Mouse (Mus musculus): ENCODE measurements around the gene Arid1b. TPM values are rescaled to one million over a fixed set of nuclear protein-coding genes. Genes with fewer than 3 reads are reported as not detected.

Gene Arid1b
- polyA plus RNA-seq, 1 experiment, result 9.1 TPM

- TF ChIP-seq USF1 (IDR thresholded peaks at IDR 0.05; ENCODE audit: low read depth), result no peak
- TF ChIP-seq MYOD1 (IDR thresholded peaks at IDR 0.05; ENCODE audit: control insufficient read depth, insufficient read length, low read depth), result no peak
- no peak for TF ChIP-seq CTCF (IDR thresholded peaks at IDR 0.05; ENCODE audit: control insufficient read depth, insufficient read depth, insufficient read length)
- TF ChIP-seq CEBPB (IDR thresholded peaks at IDR 0.05; ENCODE audit: low read depth), result no peak
- no peak for TF ChIP-seq MYOG (IDR thresholded peaks at IDR 0.05; ENCODE audit: control insufficient read depth, extremely low read depth, insufficient read length)
- no peak for TF ChIP-seq FOSL1 (IDR thresholded peaks at IDR 0.05; ENCODE audit: insufficient read depth, low read length, poor library complexity, severe bottlenecking)
- TF ChIP-seq MAX (IDR thresholded peaks at IDR 0.05), result no peak
- Histone ChIP-seq H3K79me3 (ENCODE audit: low read depth) (no peaks in the 10 kb centered on the region), H3K4me3 (ENCODE audit: insufficient read depth, poor library complexity, severe bottlenecking) (no peak overlapping the region), H3K27me3 (ENCODE audit: control insufficient read depth, insufficient read depth, insufficient read length) (peaks cover 3% of the 10 kb centered on the region), H3K36me3 (ENCODE audit: control insufficient read depth, insufficient read depth) (no peaks in the 10 kb centered on the region), H3ac (ENCODE audit: control insufficient read depth, insufficient read length, low read depth) (no peak overlapping the region), H3K79me2 (ENCODE audit: control insufficient read depth, insufficient read depth) (no peaks in the 10 kb centered on the region)
Observed at GRCm38 (mm10) chr17:4968878-4969277, 25.3 kb upstream of the Arid1b start.

DNA sequence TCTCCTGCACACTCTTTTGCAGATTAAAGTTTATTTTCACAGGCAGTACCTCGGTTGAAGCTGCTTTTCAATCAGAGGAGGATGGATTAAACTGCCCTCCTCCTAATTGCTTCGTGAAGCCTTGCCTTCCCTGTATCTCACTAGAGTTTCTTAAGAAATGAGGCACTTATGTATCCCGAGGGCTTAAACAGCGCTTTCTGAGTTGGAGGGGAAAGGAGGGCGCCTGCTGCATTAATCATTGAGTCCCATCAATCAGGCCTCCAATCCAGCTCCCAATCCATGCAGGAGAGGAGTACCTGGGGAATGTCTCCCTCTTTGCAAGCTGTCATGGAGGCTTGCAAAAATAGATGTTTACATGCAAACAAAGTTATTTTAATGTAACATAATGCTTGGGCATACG lies 21.9 kb upstream of the Arid1b start:
- H3K79me2 ChIP-seq (ENCODE audit: control insufficient read depth, insufficient read depth), result no peaks in the 10 kb centered on the region
- no peak overlapping the region for H3ac ChIP-seq (ENCODE audit: control insufficient read depth, insufficient read length, low read depth)
- no peak overlapping the region for H3K4me3 ChIP-seq (ENCODE audit: insufficient read depth, poor library complexity, severe bottlenecking)
- H3K36me3 ChIP-seq (ENCODE audit: control insufficient read depth, insufficient read depth), result no peaks in the 10 kb centered on the region
- H3K27me3 ChIP-seq (ENCODE audit: control insufficient read depth, insufficient read depth, insufficient read length), result peaks cover 3% of the 10 kb centered on the region
- no peaks in the 10 kb centered on the region for H3K79me3 ChIP-seq (ENCODE audit: low read depth)
- TF ChIP-seq FOSL1 (IDR thresholded peaks at IDR 0.05; ENCODE audit: insufficient read depth, low read length, poor library complexity, severe bottlenecking) (no peak), CEBPB (IDR thresholded peaks at IDR 0.05; ENCODE audit: low read depth) (no peak), MAX (IDR thresholded peaks at IDR 0.05) (no peak), USF1 (IDR thresholded peaks at IDR 0.05; ENCODE audit: low read depth) (no peak), CTCF (IDR thresholded peaks at IDR 0.05; ENCODE audit: control insufficient read depth, insufficient read depth, insufficient read length) (no peak), MYOD1 (IDR thresholded peaks at IDR 0.05; ENCODE audit: control insufficient read depth, insufficient read length, low read depth) (no peak), MYOG (IDR thresholded peaks at IDR 0.05; ENCODE audit: control insufficient read depth, extremely low read depth, insufficient read length) (no peak)

DNA sequence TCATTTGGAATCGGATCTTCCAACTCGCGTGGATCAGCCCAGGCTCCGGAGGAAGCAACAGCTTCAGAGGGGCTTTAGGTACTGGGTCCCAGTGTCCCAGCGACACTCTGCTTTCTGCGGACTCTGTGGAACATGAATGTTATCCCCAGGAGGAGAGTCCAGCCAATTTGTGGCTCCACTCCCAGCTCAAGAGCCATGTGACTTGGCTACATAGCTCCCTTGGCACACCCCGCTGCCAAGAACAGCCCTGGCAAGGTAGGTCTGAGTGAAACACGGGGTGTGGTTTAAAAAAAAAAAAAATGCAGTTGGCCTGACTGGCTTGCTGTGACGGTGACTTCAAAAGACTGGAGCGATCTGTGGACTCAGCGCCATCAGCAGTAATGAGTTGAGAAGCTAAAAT lies 19.4 kb upstream of the Arid1b start:
- H3ac ChIP-seq (ENCODE audit: control insufficient read depth, insufficient read length, low read depth), result no peak overlapping the region
- no peak for TF ChIP-seq USF1 (IDR thresholded peaks at IDR 0.05; ENCODE audit: low read depth)
- no peak for TF ChIP-seq FOSL1 (IDR thresholded peaks at IDR 0.05; ENCODE audit: insufficient read depth, low read length, poor library complexity, severe bottlenecking)
- TF ChIP-seq CTCF (IDR thresholded peaks at IDR 0.05; ENCODE audit: control insufficient read depth, insufficient read depth, insufficient read length), result no peak
- no peak overlapping the region for H3K4me3 ChIP-seq (ENCODE audit: insufficient read depth, poor library complexity, severe bottlenecking)
- no peaks in the 10 kb centered on the region for H3K79me2 ChIP-seq (ENCODE audit: control insufficient read depth, insufficient read depth)
- no peaks in the 10 kb centered on the region for H3K79me3 ChIP-seq (ENCODE audit: low read depth)
- H3K27me3 ChIP-seq (ENCODE audit: control insufficient read depth, insufficient read depth, insufficient read length), result peaks cover 3% of the 10 kb centered on the region
- no peaks in the 10 kb centered on the region for H3K36me3 ChIP-seq (ENCODE audit: control insufficient read depth, insufficient read depth)

DNA sequence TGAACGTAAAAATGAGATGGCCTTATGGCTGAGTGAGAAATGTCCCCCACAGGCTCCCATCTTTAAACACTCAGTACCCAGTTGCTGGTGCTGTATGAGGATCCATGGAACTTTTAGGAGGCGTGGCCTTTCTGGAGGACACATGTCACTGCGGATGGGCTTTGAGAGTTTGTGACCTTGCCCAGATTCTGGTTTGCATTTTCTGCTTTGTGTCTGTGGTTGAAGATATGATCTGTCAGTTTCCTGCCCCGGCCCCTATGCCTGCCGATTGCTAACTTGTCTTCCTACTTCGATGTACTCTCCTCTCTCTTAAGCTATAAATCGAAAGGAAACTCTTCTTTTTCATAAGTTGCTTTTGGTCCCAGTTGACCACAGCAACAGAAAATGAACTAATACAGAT lies 14.0 kb upstream of the Arid1b start:
- H3K79me3 ChIP-seq (ENCODE audit: low read depth), result no peaks in the 10 kb centered on the region
- no peaks in the 10 kb centered on the region for H3K79me2 ChIP-seq (ENCODE audit: control insufficient read depth, insufficient read depth)
- no peak overlapping the region for H3K4me3 ChIP-seq (ENCODE audit: insufficient read depth, poor library complexity, severe bottlenecking)
- peaks cover 3% of the 10 kb centered on the region for H3K27me3 ChIP-seq (ENCODE audit: control insufficient read depth, insufficient read depth, insufficient read length)
- TF ChIP-seq USF1 (IDR thresholded peaks at IDR 0.05; ENCODE audit: low read depth) (no peak), MYOD1 (IDR thresholded peaks at IDR 0.05; ENCODE audit: control insufficient read depth, insufficient read length, low read depth) (no peak), CEBPB (IDR thresholded peaks at IDR 0.05; ENCODE audit: low read depth) (no peak), FOSL1 (IDR thresholded peaks at IDR 0.05; ENCODE audit: insufficient read depth, low read length, poor library complexity, severe bottlenecking) (no peak), MYOG (IDR thresholded peaks at IDR 0.05; ENCODE audit: control insufficient read depth, extremely low read depth, insufficient read length) (no peak), MAX (IDR thresholded peaks at IDR 0.05) (no peak), CTCF (IDR thresholded peaks at IDR 0.05; ENCODE audit: control insufficient read depth, insufficient read depth, insufficient read length) (no peak)
- no peaks in the 10 kb centered on the region for H3K36me3 ChIP-seq (ENCODE audit: control insufficient read depth, insufficient read depth)
- H3ac ChIP-seq (ENCODE audit: control insufficient read depth, insufficient read length, low read depth), result no peak overlapping the region

DNA sequence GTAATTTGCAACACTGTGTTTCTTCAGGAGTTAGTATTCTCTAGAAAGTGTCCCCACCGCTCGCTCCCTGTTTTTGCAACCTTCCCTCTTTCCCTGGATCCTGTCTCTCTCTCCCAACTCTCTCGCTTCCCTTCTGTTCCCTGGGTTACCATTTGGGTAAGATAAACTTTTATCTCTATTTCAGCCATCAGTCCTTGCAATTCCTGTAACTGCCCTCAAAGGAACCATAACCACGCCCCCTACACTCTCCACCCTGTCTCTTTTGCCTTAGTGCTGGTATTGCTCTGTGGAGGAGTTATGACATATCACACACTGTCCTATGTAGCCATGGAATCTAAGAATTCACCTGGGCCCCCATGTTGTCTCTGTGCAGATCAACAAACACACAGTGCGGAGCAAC lies 11.3 kb upstream of the Arid1b start:
- H3K79me2 ChIP-seq (ENCODE audit: control insufficient read depth, insufficient read depth), result no peaks in the 10 kb centered on the region
- H3ac ChIP-seq (ENCODE audit: control insufficient read depth, insufficient read length, low read depth), result no peak overlapping the region
- no peaks in the 10 kb centered on the region for H3K79me3 ChIP-seq (ENCODE audit: low read depth)
- H3K27me3 ChIP-seq (ENCODE audit: control insufficient read depth, insufficient read depth, insufficient read length), result no peaks in the 10 kb centered on the region
- H3K36me3 ChIP-seq (ENCODE audit: control insufficient read depth, insufficient read depth), result no peaks in the 10 kb centered on the region
- H3K4me3 ChIP-seq (ENCODE audit: insufficient read depth, poor library complexity, severe bottlenecking), result no peak overlapping the region
- no peak for TF ChIP-seq USF1 (IDR thresholded peaks at IDR 0.05; ENCODE audit: low read depth)
- no peak for TF ChIP-seq MYOD1 (IDR thresholded peaks at IDR 0.05; ENCODE audit: control insufficient read depth, insufficient read length, low read depth)
- TF ChIP-seq MAX (IDR thresholded peaks at IDR 0.05), result no peak
- no peak for TF ChIP-seq CEBPB (IDR thresholded peaks at IDR 0.05; ENCODE audit: low read depth)
- TF ChIP-seq CTCF (IDR thresholded peaks at IDR 0.05; ENCODE audit: control insufficient read depth, insufficient read depth, insufficient read length), result no peak
- no peak for TF ChIP-seq MYOG (IDR thresholded peaks at IDR 0.05; ENCODE audit: control insufficient read depth, extremely low read depth, insufficient read length)
- TF ChIP-seq FOSL1 (IDR thresholded peaks at IDR 0.05; ENCODE audit: insufficient read depth, low read length, poor library complexity, severe bottlenecking), result no peak

GRCm38 (mm10) chr17:4984691-4985090 lies 9.4 kb upstream of the Arid1b start:
- Histone ChIP-seq H3K4me3 (ENCODE audit: insufficient read depth, poor library complexity, severe bottlenecking) (no peak overlapping the region), H3ac (ENCODE audit: control insufficient read depth, insufficient read length, low read depth) (no peak overlapping the region), H3K79me3 (ENCODE audit: low read depth) (no peaks in the 10 kb centered on the region)

More at GRCm38 (mm10) chr17:4984691-4985090, 9.4 kb upstream of the Arid1b start:
- Histone ChIP-seq H3K36me3 (ENCODE audit: control insufficient read depth, insufficient read depth) (no peaks in the 10 kb centered on the region), H3K27me3 (ENCODE audit: control insufficient read depth, insufficient read depth, insufficient read length) (no peaks in the 10 kb centered on the region), H3K79me2 (ENCODE audit: control insufficient read depth, insufficient read depth) (no peaks in the 10 kb centered on the region)
- TF ChIP-seq MAX (IDR thresholded peaks at IDR 0.05), result no peak
